Mouse (Mus musculus) frontal cortex, postnatal 14 days (tissue): ENCODE data around the gene Cnbd2.

Source experiments
- DNase-seq, 2 experiments: peaks; one replicate each; pipeline ENCODE4 v3.0.0; 2022; ENCODE audit warnings: low spot score in 2 of 2

Cnbd2 gene

GRCm38 (mm10) chr2:156311441-156311840 is 658 bp upstream of the Cnbd2 start:
- DNase-seq = no peak

- peak; percentile 30 to 49 for DNase-seq
Observed at GRCm38 (mm10) chr2:156311841-156312291, 233 bp upstream of the Cnbd2 start.

- DNase-seq = no peak
Observed at GRCm38 (mm10) chr2:156313153-156313552, 1.1 kb downstream of the Cnbd2 start.

GRCm38 (mm10) chr2:156314811-156315210 is 2.7 kb downstream of the Cnbd2 start:
- DNase-seq = no peak

- no peak for DNase-seq
Observed at GRCm38 (mm10) chr2:156318491-156318890, 6.4 kb downstream of the Cnbd2 start.

- no peak for DNase-seq
Observed at GRCm38 (mm10) chr2:156321538-156321937, 9.4 kb downstream of the Cnbd2 start.

- peak; percentile 20 to 31 for DNase-seq
Observed at GRCm38 (mm10) chr2:156324116-156324588, 12.1 kb downstream of the Cnbd2 start.

GRCm38 (mm10) chr2:156324681-156325080 is 12.6 kb downstream of the Cnbd2 start:
- DNase-seq = no peak

GRCm38 (mm10) chr2:156330681-156331080 is 18.6 kb downstream of the Cnbd2 start:
- no peak for DNase-seq

GRCm38 (mm10) chr2:156331446-156331965 is 19.4 kb downstream of the Cnbd2 start:
- no peak for DNase-seq

GRCm38 (mm10) chr2:156340078-156340477 is 28.0 kb downstream of the Cnbd2 start:
- no peak for DNase-seq

- DNase-seq = no peak
Observed at GRCm38 (mm10) chr2:156344775-156345532, 32.9 kb downstream of the Cnbd2 start.

GRCm38 (mm10) chr2:156348812-156349211 is 36.7 kb downstream of the Cnbd2 start:
- DNase-seq = no peak

- DNase-seq = no peak
Observed at GRCm38 (mm10) chr2:156349286-156349848, 37.3 kb downstream of the Cnbd2 start.

- DNase-seq = no peak
Observed at GRCm38 (mm10) chr2:156351243-156351642, 39.1 kb downstream of the Cnbd2 start.

GRCm38 (mm10) chr2:156352413-156353165 is 40.5 kb downstream of the Cnbd2 start:
- DNase-seq = no peak

- DNase-seq = no peak
Observed at GRCm38 (mm10) chr2:156353265-156353692, 41.2 kb downstream of the Cnbd2 start.

GRCm38 (mm10) chr2:156356031-156356430 is 43.9 kb downstream of the Cnbd2 start:
- peak in 1 of 2 experiments; percentile 35 for DNase-seq

- peak in 1 of 2 experiments; percentile 53 for DNase-seq
Observed at GRCm38 (mm10) chr2:156368465-156368864, 56.4 kb downstream of the Cnbd2 start.

- DNase-seq = no peak
Observed at GRCm38 (mm10) chr2:156370896-156371295, 58.8 kb downstream of the Cnbd2 start.

GRCm38 (mm10) chr2:156376956-156377355 is 64.9 kb downstream of the Cnbd2 start:
- no peak for DNase-seq

GRCm38 (mm10) chr2:156379929-156380328 is 67.8 kb downstream of the Cnbd2 start:
- DNase-seq = peak in 1 of 2 experiments; percentile 35
